Mouse (Mus musculus) olfactory bulb, adult 2 months (tissue): Measurements from ENCODE around the gene Ttc24. TPM values are rescaled to one million over a fixed set of nuclear protein-coding genes. Genes with fewer than 3 reads are reported as not detected.

Experiments used
- H3K27ac ChIP-seq: fragments of 200-500 bp; 2 replicates; pipeline ENCODE4 v1.5.1; 2012; ENCODE audit warnings: low read depth, low read length; ENCODE audit not compliant: insufficient read depth
- H3K4me1 ChIP-seq: fragments of 200-500 bp; 2 replicates; pipeline ENCODE4 v1.6.1; 2012; ENCODE audit warnings: low read length; ENCODE audit not compliant: control insufficient read depth, insufficient read depth
- H3K4me3 ChIP-seq: fragments of 200-500 bp; 2 replicates; pipeline ENCODE4 v1.5.1; 2012; ENCODE audit warnings: mild to moderate bottlenecking, low read depth, low read length, moderate library complexity; ENCODE audit not compliant: insufficient read depth
- CTCF ChIP-seq: fragments of 200-500 bp; IDR thresholded peaks from 2 replicates; pipeline ENCODE4 v1.5.1; 2012; ENCODE audit warnings: low read depth, mild to moderate bottlenecking, low read length, moderate library complexity; ENCODE audit not compliant: insufficient read depth
- POLR2A ChIP-seq: fragments of 200-500 bp; IDR thresholded peaks from 2 replicates; pipeline ENCODE4 v1.6.1; 2012; ENCODE audit warnings: mild to moderate bottlenecking, low read depth, low read length, moderate library complexity; ENCODE audit not compliant: insufficient read depth
- WGBS: fragments of 180-500 bp; shearing (Covaris S2); methylation state at CpG from one replicate; pipeline ENCODE4 v1.1.7; 2018; 5-methylcytosine and 5-hydroxymethylcytosine counted together
- polyA plus RNA-seq: library from polyadenylated mRNA; stranded (reverse); fragments of >200 nt; gene quantifications from 2 replicates; pipeline ENCODE4 v1.2.4, GENCODE M21; 2012; ENCODE audit warnings: low replicate concordance; ENCODE audit not compliant: missing spikeins, insufficient read depth, insufficient read length

The Ttc24 gene
- polyA plus RNA-seq, 1 experiment: not detected

DNA sequence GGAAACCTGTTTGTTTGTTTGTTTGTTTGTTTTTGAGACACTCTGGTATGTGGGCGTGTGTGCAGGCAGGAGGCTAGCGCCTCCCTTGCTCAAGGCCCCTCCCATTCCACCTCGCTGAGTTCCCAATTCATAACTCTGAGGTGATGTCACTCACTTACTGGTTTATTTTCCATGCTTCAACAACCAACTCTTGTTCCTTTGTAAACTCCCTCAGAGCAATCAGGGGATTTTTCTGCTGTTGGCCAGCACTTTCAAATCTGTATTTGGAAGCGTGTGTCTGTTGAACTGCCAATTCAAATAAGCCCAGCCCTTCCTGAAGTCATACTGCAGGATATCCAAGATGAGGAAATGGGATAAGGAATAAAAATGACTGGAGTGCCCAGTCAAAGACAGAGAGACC is 4.6 kb upstream of the Ttc24 start:
- Histone ChIP-seq H3K27ac (no peak overlapping the region), H3K4me3 (no peak overlapping the region), H3K4me1 (peaks cover 4% of the 10 kb centered on the region)
- TF ChIP-seq POLR2A: no peak
- TF ChIP-seq CTCF: no peak
- WGBS: 7% methylated on average over 4 of the region's 4 CpGs

DNA sequence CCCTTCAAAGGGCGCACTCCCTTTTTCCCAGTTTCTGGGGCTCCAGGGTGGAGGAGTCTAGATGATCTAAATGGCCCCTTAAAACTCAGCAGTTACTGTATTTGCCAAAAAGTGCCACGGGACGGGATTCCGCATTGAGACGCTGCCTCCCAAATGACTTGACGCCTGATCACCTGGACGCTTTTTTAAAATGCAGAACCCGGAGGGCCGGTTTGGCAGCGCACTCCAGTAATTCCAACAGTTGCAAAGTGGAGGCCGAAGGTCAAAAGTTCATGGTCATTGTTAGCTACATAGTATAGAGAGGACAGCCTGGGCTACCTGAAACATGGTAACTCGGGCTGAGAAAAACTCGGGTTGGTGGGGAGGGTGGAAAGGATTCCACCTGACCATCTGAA is 4.1 kb upstream of the Ttc24 start:
- TF ChIP-seq POLR2A: no peak
- no peak for TF ChIP-seq CTCF
- WGBS: 2% methylated on average over 13 of the region's 13 CpGs
- H3K4me1 ChIP-seq: peaks cover 4% of the 10 kb centered on the region
- no peak overlapping the region for H3K27ac ChIP-seq
- peak overlapping the region; percentile 26 for H3K4me3 ChIP-seq

DNA sequence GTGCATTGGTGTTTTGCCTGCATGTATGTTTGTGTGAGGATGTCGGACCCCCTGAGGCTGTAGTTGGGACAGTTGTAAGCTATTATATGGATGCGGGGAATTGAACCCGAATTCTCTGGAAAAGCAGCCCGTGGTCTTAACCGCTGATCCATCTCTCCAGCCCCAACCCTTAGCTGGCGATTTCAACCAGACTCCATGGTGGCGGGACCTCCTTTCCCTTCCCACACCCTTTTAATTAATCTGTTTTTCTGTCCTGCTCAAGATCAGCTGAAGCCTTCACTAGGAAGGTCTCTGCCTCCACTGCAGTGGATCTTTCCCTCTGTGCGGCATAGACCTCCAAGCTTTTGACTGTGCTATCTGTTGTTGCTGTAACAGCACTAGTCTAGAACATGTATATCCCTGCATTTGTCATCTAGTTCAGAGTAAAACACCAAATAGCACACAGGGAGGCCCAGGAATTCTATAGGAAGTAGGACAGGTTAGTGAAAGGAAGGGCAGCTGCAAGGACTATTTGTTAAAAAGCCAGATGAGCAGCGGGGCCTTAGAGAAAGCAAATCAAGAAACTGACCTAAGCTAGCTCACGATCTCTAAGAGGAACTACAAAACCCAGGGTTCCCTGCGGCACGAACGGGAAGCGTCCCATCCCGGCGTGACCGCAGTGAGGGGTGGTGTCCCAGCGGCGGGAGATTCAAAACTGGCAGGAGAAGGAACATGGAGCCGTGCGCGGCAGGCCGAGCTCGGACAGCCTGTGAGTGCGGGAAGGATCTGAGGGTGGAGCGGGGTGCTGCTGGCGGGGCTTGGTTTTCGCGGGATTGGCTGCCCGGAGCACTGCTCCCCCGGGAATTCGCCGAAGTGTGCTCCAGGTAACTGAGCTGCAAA is 3.5 kb upstream of the Ttc24 start, which contains the start of gene Iqgap3:
Gene Iqgap3 (plus strand): TSS at position 627 of the 879 bp plus-strand sequence.
- TF ChIP-seq CTCF: no peak
- 0 out of 2 replicates have a peak, but pooled peaks have one; percentile 14 for TF ChIP-seq POLR2A
- H3K4me3 ChIP-seq: peak within 1 kb of the TSS; percentile 26
- H3K27ac ChIP-seq: 0 out of 2 replicates have a peak within 1 kb of the TSS, but pooled peaks have one; percentile 21
- 19% methylated on average over 33 of the region's 33 CpGs for WGBS
- H3K4me1 ChIP-seq: peaks cover 4% of the 10 kb centered on the region

DNA sequence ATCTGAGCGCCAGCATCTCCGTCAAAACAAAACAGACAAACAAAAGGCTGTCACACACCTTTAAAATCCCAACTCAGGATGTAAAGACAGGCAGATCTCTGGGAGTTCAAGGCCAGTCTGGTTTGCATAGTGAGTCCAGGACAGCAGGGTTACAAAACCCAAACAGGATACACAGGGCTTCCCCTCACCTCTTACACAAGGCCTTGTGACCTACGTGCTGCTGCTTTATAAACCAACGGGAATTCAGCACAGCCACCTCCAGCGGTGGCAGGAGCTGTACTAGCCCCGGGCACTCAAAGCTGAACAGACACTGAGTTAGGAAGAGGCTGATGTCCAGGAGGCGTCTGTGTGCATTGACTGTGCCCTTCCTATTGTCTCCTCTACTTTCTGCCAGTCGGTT is 663 bp downstream of the Ttc24 start:
- WGBS: 53% methylated on average over 8 of the region's 8 CpGs
- TF ChIP-seq POLR2A: no peak
- no peak for TF ChIP-seq CTCF
- Histone ChIP-seq H3K27ac (no peak overlapping the region), H3K4me3 (no peak overlapping the region), H3K4me1 (peaks cover 4% of the 10 kb centered on the region)

DNA sequence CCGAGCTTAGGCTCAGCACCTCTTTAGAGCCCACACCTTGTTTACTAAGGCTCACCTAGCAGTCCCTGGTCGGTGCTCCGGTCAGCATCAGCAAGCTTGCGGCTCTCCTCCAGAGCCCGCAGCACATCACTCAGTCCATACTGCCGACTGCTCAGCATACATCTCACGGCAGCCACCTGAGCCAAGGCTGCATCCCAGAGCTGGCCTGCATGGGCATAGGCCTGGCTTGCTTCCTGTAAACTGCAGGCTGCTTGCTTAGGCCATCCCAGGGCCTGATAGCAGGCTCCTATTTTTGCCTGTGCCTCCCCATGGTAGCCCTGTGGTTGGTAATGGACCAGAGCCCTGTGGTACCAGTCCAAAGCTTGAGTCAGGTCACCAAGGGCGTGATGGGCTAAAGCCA is 3.3 kb downstream of the Ttc24 start:
- Histone ChIP-seq H3K4me3 (no peak overlapping the region), H3K27ac (no peak overlapping the region), H3K4me1 (peaks cover 5% of the 10 kb centered on the region; the same call in 1 of the 2 replicates)
- WGBS: 87% methylated on average over 8 of the region's 8 CpGs
- TF ChIP-seq CTCF (no peak), POLR2A (no peak)

GRCm38 (mm10) chr3:88074351-88074750 is 3.8 kb downstream of the Ttc24 start:
- Histone ChIP-seq H3K4me3 (no peak overlapping the region), H3K27ac (no peak overlapping the region), H3K4me1 (peaks cover 5% of the 10 kb centered on the region; the same call in 1 of the 2 replicates)
- 79% methylated on average over 2 of the region's 2 CpGs for WGBS
- no peak for TF ChIP-seq POLR2A
- TF ChIP-seq CTCF: no peak

DNA sequence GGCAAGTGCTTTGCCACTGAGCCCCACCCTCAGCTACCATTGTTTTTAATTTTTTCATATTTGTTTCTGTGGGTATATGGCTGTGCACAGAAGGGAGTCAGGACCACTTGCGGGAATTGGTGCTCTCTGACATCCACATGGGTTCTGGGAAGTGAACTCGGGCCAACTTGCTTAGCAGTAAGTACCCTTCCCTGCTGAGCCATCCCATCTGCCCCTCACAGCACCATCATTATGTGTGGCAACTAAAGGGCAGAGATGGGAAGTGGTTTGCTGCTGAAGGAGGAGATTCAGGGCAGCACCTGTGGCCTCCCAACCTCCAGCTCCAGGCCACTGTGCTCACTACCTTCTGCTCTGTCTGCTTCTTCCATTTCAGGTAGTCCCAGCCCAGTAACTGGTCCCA is 4.5 kb downstream of the Ttc24 start:
- no peak for TF ChIP-seq POLR2A
- no peak for TF ChIP-seq CTCF
- WGBS: 69% methylated on average over 2 of the region's 2 CpGs

DNA sequence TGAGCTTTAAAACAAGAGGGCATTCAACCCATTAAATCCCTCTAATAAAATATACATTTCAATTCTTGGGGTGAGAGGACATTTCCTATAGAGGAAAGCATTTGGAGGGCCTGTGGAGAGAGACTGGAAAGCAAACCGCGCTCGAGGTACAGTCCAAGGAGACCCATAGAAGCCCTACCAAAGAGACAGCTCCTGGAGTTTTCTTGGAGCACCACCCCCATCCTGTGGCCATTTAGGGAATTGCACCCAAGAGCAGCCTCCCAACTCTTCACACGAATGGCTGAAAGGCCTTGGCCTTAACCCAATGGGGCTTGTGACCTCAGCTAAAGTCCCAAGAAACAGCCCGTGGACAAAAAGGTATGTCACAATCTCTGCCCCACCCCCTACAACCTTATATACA is 6.3 kb downstream of the Ttc24 start:
- 3% methylated on average over 5 of the region's 5 CpGs for WGBS
- no peak overlapping the region for H3K4me3 ChIP-seq
- TF ChIP-seq CTCF (peak; percentile 80), POLR2A (no peak)
- H3K4me1 ChIP-seq: peaks cover 5% of the 10 kb centered on the region; the same call in 1 of the 2 replicates
- no peak overlapping the region for H3K27ac ChIP-seq

More for the DNA sequence above, 4.5 kb downstream of the Ttc24 start:
- Histone ChIP-seq H3K4me1 (peaks cover 5% of the 10 kb centered on the region; the same call in 1 of the 2 replicates), H3K4me3 (no peak overlapping the region), H3K27ac (no peak overlapping the region)

DNA sequence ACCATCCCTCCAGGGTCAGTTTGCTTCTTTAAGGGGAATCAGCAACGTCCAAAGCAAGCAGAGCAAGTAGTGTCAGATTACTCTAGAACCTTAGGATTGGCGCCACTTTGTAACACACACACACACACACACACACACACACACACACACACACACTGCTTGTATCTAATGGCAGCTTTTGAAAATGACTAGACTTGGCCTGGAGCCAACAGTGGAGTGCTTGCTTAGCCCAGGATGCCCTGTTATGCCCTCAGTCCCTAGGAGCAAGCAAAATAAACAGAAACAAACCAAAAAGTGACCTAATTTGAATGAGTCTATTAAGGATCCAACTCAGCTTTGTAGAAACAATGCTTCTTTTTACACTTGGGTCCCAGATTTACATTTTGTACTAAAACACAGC is 9.7 kb downstream of the Ttc24 start:
- Histone ChIP-seq H3K4me3 (no peak overlapping the region), H3K27ac (no peak overlapping the region), H3K4me1 (peaks cover 5% of the 10 kb centered on the region; the same call in 1 of the 2 replicates)
- TF ChIP-seq CTCF: no peak
- no peak for TF ChIP-seq POLR2A
- 43% methylated on average over 2 of the region's 2 CpGs for WGBS
